Mouse (Mus musculus): ENCODE measurements around the gene Lrpap1.
A peak's percentile ranks its signal among the peaks of the same experiment; 100 is the strongest.

The Lrpap1 gene

DNA sequence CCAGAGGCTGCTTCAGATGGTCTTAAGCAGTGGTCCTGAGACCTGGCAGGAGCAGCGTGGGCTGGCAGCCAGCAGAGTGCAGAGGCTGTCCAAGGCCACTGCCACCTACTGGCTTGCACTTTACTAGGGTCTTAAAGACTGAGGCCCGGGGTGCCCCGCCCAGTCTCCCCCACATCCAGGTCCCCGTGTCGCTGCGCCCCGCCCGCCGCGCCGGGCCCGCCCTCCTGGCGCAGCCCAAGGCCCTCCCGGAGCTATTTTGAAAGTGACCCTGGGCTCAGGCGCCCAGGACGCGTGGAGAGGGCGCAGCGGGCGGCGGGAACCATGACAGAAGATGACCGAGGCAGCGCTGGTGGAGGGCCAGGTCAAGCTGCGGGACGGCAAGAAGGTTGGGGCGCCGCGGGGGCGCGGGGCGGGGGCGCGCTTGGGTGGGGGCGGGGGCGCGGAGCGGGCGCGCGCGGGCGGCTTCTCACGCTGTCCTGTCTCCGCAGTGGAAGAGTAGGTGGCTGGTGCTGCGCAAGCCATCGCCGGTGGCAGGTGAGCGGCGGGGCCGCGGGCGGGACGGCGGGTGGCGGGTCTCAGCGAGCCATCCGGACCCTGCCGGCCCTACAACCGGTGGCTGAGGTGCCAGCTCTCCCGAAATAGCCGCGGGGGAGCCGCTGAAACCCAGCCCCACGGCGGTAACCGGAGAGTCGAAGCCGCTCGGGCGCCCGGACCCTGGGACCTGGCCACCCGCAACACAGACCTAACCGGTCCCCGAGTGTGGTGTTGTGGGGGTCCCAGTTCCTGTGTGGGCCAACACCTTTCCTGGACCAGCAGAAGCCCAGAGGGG is 48.7 kb downstream of the Lrpap1 start, which contains the start of gene Dok7:
Dok7 (plus strand) TSS at position 163 of the 829 bp plus-strand sequence.
- no peak for DNase-seq (ENCODE audit: low read depth)

DNA sequence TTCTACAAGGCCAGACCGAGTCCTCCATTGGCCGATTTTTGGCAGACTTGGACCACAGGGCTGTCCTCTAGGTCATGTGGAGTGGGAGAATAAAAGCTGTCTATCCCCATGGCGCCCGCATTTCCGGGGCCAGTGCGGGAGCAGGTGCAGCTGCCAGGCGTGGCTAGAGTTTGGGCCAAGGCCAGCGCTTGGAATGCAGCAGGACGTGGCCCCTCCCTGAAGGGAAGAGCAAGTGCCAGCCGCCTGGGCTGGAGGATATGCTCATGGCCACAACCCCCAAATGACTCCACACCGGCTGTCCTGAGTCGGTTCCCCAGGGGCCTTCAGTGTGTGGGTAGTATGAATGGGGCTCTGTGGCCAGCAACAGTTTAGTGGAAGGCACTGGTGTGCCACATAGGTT is 50.5 kb downstream of the Lrpap1 start:
- no peak for DNase-seq (ENCODE audit: low read depth)

DNA sequence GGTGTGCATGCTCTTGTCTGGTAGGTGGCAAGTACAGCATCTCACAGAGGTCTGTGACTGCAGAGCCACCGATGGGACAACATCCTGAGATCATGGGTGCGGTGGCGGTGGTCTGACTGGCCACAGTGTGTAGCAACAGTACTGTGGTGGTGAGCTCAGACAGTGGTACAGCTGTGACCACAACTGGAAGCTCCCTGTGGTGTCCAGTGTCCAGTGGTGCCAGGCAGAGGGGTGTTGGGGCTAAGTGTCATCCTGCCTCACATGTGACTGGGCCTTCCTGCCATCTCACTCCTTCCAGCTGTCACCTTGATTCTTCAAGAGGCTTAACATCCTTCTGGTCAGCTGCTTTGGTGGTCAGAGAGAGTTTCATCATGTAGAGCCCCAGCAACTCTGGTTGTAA is 50.9 kb downstream of the Lrpap1 start:
- DNase-seq (ENCODE audit: low read depth), result no peak

DNA sequence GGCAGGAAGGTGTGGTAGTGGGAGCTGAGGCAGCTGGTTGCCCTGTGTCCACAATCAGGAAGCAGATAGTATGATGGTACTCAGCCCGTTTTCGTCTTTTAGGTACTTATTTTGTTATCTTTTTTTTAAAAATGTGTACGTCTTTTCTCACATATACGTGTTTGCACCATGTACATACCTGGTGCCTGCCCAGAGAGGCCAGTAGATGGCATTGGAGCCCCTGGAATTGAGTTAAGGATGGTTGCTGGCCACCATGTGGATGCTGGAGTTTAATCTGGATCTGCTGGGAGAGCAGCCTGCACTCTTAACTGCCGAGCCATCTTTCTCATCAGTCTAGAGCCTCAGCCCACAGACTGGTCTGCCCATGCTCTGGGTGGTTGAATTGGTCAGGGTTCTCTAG is 55.0 kb downstream of the Lrpap1 start:
- DNase-seq (ENCODE audit: low read depth), result no peak

DNA sequence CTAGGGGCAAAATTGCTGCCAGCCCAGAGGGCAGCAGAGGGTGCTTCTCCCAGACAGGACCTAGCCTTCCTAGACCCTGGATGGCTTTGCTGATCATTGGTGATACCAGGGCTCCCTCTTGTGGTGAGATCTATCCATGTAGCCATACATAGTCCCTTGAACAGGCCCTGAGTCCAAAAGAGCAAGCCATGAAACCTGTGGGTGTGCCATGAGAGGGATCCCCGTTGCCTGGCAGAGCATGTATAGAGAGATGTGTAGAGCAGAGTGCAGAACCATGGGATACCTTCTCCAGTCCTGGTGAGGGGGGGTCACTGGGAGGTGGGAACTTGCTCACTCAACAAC is 62.5 kb downstream of the Lrpap1 start:
- peak; percentile 51 for DNase-seq (ENCODE audit: low read depth)

DNA sequence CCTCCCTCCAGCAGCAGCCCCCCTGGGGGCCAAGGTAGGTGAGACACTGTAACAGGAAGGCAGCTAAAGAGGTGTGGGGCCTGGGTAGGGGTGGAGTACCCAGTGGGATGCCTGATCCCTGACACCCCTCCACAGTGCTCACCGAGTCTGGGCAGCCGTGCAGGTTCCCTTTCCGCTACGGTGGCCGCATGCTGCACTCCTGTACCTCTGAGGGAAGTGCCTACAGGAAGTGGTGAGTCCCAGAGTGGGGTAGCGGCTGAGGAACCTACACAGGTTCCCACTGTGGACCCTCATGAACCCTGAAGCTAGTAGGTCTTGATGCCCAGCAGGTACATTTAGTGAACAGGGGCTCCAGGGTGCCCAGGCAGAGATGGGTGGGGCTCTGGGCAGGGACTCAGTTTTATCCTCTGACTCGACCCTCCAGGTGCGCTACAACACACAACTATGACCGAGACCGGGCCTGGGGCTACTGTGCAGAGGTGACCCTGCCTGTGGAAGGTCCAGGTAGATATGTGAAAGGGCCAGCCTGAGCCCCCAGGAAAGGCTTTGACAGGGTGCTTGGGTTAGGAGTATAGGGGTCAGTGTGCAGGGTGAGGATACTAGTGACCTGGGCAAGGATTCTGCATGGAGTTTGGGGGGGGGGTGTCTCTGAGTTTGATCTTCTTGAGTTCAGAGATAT is 63.0 kb downstream of the Lrpap1 start:
- DNase-seq (ENCODE audit: low read depth), result no peak

Data from fibroblast of lung, adult 2 months (primary cell).